Mouse (Mus musculus) cerebellum, postnatal 10 days (tissue): ENCODE measurements around the gene Zfp266.
"Not testable (repeated sequence)": the region's sequence is repeated elsewhere in the genome, so short reads cannot be mapped to it uniquely, and the experiment has no call there.

Experiments used
- DNase-seq, 2 experiments: peaks; one replicate each; pipeline ENCODE4 v3.0.0; 2021; ENCODE audit warnings: mixed read lengths in 2 of 2

Gene Zfp266

GRCm38 (mm10) chr9:20521306-20521957 lies at the start of gene Zfp266:
TSS of gene Zfp266 (minus strand) at chr9:20521417.
- DNase-seq = peak; percentile 97

DNA sequence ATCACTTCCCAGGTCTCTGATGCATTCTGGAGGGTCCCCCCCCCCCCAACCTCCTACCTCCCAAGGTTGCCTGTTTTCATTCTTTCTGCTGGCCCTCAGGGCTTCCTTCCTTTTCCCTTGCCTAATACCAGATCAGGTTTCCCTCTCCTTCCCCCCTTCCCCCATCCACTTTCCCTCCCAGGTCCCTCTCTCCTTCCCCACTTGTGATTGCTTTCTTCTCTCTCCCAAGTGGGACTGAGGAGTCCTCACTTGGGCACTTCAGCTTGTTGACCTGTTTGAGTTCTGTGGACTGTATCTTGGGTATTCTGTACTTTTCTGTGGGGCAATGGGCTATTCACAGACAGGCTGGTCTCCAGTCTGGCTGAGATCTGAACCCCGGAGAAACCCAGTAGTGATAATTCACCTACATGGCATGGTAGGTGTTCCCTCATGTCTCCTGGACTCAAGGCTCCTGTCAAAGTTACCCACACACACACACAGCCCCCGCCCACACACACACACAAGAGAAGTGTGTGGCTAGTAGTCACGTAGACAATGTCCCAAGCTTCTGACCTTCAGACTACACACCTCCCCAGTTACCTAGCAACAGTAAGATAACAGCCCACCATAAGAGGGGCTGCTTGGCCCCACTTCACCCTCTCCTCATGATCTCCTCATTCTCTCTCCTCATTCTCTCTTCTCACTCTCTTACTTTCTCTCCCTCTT lies 44.3 kb upstream of the Zfp266 start:
- not testable (repeated sequence) for DNase-seq

GRCm38 (mm10) chr9:20562177-20562576 lies 41.0 kb upstream of the Zfp266 start:
- no peak for DNase-seq

- DNase-seq = no peak
Measured at GRCm38 (mm10) chr9:20552698-20553097, 31.5 kb upstream of the Zfp266 start.

DNA sequence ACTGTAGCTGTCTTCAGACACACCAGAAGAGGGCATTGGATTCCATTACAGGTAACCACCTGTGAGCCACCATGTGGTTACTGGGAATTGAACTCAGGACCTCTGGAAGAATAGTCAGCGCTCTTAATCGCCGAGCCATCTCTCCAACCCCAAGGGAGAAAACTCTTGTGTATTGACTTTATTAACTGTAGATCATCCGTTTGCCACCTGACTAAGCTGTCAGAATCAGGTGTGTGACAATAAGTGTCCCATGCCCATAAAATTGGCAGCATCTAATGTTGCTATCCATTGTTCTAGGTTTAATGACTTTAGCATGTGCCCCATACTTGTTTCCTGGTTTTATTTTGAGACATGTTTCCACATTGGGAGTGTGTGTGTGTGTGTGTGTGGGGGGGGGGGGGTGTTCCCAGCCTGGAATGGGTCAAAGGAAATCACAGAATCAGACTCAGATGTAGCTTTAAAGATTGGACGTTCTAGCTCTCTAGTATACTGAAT lies 30.6 kb upstream of the Zfp266 start:
- DNase-seq = no peak

DNA sequence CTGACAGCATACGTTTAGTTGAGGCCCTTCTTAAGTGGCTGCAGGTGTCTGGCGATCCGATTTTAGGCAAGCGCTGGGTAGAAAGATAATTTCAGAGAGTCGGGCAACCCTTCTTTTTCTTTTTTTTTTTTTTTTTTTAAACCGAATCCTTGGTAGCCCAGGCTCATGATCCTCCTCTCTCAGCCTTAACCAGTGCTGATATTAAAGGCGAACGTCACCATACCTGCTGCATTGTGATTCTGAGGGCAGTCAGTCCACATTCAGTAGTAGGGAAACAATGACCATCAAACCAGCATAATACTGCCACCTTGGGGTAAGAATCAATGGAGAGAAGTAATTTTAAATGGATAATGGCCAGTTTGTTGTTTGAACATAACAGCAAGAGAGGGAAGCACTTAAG lies 23.9 kb upstream of the Zfp266 start:
- peak; percentile 47 to 75 for DNase-seq

DNA sequence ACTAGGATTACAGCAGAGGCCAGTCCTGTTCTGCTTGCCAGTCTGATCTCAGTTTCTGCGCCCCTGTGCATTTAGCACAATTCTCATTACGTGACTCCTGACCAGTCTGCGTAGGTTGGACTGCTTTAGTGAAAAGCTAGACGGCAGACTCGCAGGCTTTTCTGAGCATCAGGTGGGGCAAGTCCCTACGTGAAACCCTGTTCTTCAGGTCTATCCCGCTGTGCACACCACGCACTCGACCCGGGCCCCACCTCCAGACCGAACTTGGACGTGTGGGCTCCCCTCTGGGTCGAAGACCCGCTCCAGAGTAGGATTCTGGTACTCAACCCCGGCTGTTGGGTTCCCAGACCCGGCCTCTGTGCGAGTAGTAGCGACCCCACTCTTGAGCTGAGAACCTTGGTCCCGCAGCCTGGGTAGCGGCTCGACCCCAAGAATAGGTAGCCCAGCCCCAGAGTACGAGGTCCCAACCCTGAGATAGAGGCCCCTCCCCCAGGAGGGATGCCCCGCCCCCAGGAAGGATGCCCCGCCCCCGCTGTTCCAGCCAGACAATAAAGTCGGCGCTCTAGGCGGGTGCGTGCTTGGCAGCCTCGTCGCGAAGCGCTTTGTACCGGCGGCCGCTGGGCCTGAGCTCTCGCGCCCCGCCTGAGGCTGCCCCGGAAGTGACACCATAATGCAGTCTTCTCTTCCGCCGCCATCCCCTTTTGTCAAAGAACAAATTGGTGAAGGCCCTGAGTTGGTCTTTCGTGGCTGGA lies 23.0 kb upstream of the Zfp266 start:
- DNase-seq = peak; percentile 91 to 92

DNA sequence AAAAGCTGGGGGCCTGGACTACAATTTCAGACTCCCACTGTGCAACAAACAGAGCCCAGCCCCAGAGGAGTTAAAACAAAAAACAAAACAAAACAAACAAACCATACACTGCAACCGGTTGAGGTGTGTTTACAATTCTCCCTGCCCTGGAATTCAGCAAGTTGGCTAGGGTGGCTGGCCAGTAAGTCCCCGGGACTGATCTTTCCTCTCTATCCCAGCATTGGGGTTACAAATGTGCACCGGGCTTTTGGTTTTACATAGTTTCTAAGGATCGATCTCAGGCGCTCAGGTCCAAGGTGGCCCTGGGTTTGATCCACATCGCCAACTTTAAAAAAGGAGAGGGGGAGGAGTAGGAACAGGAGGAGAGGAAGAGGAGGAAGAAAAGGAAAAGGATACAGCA lies 22.3 kb upstream of the Zfp266 start:
- DNase-seq = no peak

DNA sequence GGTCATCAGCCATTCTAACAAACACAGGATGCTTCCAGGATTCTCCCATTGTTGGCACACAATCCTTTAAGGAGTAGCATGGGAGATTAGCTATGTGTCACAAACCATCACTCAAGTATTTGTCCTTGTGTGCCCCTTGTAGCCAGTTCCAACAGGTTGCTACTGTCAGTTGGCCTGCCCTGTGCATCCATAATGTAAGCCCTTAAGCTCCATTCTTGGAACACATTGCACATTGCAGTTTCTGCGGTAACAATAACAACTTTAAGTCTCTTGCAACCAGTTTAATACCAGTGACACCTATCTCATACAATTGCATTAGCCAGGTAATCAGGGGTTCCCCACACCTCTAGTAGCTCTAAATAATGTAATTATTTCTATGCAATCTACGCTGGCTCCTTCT lies 15.4 kb upstream of the Zfp266 start:
- no peak for DNase-seq

DNA sequence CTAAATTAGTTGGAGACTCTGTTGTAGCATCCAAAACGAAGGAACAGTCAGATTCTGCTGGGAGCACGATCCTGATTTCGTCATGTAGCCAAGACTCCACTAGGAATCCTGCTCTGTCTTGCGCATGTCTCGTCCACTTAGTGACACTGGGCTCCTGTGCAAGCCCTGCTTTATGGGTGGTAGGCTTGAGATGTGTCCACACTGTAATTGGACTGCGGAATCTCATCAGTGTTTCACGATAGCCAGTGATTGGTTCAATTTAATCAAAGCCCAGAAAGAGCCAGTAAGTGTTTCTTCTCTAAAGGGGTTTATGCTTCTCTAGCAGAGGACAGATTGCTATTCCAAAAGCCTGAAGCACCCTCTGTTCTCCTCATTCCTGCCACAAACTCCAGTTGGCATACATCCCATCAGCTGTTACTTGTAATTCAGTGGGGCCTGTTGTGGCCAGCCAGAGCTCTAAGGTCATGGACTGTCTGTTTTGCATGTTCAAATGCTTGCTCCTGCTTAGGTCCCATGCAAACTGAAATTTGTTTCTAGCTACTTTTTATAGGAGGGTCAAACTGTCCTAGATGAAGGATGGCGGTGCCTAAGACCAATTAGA lies 13.2 kb upstream of the Zfp266 start:
- peak; percentile 66 to 83 for DNase-seq

DNA sequence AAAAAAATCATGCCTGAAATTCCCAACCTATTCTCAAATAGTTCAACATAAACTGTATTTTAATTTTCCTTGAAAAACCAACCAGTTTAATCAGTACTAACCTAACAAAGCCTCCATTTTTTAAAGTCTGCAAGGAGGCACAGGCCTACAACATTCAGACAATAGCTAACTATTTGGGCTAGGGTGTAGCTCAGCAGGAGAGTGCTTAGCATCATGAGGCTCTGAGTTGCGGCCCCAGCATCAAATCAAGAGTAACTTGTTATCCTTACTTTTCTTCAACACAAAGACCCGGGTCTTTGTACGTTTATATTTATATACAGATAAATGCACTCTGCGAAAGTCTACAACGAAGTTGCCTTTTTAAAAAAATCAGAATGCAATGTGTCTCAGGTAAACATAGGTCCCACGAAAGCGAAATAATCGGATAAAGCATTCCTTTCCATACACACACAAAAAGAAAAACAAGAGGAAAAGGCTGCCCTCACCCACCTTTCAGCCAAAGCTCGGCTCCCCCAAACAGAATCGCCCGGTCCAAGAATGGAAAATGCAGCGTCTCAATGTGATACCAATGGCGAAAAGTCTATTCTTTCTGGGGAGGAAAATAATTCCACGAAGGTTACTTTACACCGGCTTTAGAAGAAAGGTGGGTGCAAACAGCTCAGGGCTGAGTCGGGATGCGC lies 546 bp downstream of the Zfp266 start:
- DNase-seq = peak in 1 of 2 experiments; percentile 34

GRCm38 (mm10) chr9:20519949-20520348 lies 1.3 kb downstream of the Zfp266 start:
- no peak for DNase-seq

- DNase-seq = no peak
Measured at GRCm38 (mm10) chr9:20518708-20519107, 2.5 kb downstream of the Zfp266 start.

GRCm38 (mm10) chr9:20517727-20518126 lies 3.5 kb downstream of the Zfp266 start:
- no peak for DNase-seq

- DNase-seq = no peak
Measured at GRCm38 (mm10) chr9:20514016-20514415, 7.2 kb downstream of the Zfp266 start.

GRCm38 (mm10) chr9:20512714-20513113 lies 8.5 kb downstream of the Zfp266 start:
- DNase-seq = no peak

GRCm38 (mm10) chr9:20511645-20512044 lies 9.6 kb downstream of the Zfp266 start:
- no peak for DNase-seq

DNA sequence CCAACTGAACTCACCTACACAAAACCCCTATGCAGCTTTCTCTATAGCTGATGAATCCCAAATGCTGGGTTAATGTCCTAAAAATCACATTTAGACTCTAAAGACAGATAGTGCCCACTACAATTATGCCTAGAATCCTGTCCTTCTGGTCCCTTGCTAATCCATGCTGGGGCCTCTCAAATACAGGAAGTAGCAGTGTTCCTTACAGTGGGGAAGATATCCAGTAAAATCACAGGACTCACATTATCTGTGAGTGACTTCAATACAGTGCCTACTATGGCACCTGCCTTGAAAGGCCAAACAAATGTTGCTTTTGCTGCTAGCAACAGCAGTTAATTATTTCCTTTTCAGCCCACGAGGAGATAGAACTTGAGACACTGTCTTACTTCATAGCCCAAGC lies 10.9 kb downstream of the Zfp266 start:
- no peak for DNase-seq

- no peak for DNase-seq
Measured at GRCm38 (mm10) chr9:20509676-20510075, 11.5 kb downstream of the Zfp266 start.

DNA sequence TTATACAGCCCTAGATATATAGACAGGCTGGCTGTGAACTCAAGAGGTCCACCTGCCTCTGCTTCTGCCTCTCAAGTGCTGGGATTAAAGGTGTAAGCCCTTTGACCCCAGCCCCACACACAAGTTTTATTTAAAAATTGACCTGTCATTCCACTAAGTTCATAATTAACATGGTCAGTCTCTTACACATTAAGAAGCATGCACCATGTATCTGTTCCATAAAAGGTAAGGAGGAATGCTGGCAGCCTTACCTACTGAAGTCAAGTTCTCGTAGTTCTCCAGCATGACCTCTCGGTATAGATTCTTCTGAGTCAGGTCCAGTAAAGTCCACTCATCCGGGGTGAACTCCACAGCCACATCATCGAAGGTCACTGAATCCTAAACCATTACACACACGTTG lies 16.4 kb downstream of the Zfp266 start:
- DNase-seq = no peak

- peak in 1 of 2 experiments; percentile 43 for DNase-seq
Measured at GRCm38 (mm10) chr9:20493281-20493680, 27.9 kb downstream of the Zfp266 start.

DNA sequence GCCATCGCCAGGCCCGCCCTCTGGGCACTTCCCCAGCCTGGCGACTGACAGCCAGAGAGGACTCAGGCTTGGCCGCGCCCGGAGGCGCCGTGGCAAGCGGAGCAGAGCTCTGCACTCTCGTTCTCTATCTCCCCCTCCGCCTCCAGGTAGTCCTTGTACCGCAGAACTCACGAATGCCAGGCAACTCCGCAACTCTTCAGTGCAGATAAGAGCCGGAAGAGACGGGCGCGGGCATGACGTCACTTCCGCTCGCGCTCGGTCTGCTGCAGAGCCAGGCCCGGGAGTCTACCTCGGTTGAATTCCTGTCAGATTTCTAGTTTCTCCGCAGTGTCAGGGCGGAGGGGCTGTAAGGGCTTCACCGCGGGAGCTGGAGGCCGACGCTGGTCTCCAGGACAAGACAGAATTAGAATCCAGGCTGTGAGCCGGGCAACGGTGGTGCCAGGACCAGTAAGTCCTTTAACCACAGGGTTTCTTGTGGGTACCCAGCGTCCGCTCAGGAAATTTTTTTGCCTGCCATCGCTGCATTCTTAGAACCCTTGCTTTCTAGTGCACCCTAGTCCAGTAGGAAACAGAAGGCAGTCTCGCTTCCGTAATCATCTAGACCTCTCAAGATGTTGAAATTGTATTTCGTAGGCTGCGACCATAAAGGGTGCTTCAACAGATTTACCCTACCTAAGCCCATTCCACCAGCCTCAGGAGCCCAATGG lies 28.5 kb downstream of the Zfp266 start, which contains the start of gene Zfp426:
Gene Zfp426, minus strand, starts transcription at position 220 of the 707 bp plus-strand sequence.
- peak; percentile 92 to 93 for DNase-seq
